In genomic region chr16:10974037-10974446, GRCm38 (mm10) we compare ENCODE assay signal across 8 mouse cellular contexts.
DNase-seq lines count a peak whose midpoint lies in the region; ATAC-seq lines count a peak whose summit lies in the region.

No protein-coding gene starts in this region.

- intact Hi-C loops in left cerebral cortex, postnatal 4 days (cut with DNase I) = no loop called here

- H3K27me3 ChIP-seq in hindbrain, embryonic 13.5 days = no peaks in the 10 kb centered on the region
- H3K27me3 ChIP-seq in hindbrain, embryonic 14.5 days (ENCODE audit: control insufficient read depth, insufficient read depth, low read length) = no peaks in the 10 kb centered on the region

- H3K27ac ChIP-seq in hindbrain, embryonic 13.5 days = no peak overlapping the region
- H3K27ac ChIP-seq in hindbrain, embryonic 14.5 days = no peak overlapping the region

- no peak for DNase-seq in hindbrain, embryonic 14.5 days (ENCODE audit: low spot score)
- DNase-seq in adrenal gland, postnatal 10 days = peak; percentile 79
- peak; percentile 79 for DNase-seq in gastrocnemius, postnatal 25 days
- peak; percentile 57 to 58 for DNase-seq in layer of hippocampus, adult 8-10 months (ENCODE audit: low spot score in 2 of 2)
- DNase-seq in skeletal muscle tissue, adult 2 months (ENCODE audit: low read depth, low spot score) = peak; percentile 69
- no peak for DNase-seq in left cerebral cortex, postnatal 4 days

- H3K9ac ChIP-seq in hindbrain, embryonic 13.5 days = peak overlapping the region; percentile 2; the same call in 1 of the 2 replicates
- no peak overlapping the region for H3K9ac ChIP-seq in hindbrain, embryonic 14.5 days

- no peaks in the 10 kb centered on the region for H3K36me3 ChIP-seq in hindbrain, embryonic 13.5 days
- H3K36me3 ChIP-seq in hindbrain, embryonic 14.5 days (replicated peaks; ENCODE audit: control insufficient read depth, insufficient read depth) = no peaks in the 10 kb centered on the region

- H3K4me2 ChIP-seq in hindbrain, embryonic 13.5 days = no peak overlapping the region
- no peak overlapping the region for H3K4me2 ChIP-seq in hindbrain, embryonic 14.5 days (replicated peaks)

- H3K4me3 ChIP-seq in hindbrain, embryonic 13.5 days = no peak overlapping the region
- H3K4me3 ChIP-seq in hindbrain, embryonic 14.5 days (replicated peaks; ENCODE audit: low read length) = no peak overlapping the region

- WGBS in hindbrain, embryonic 13.5 days = 18% methylated on average over 3 of the region's 3 CpGs
- 14% methylated on average over 3 of the region's 3 CpGs for WGBS in hindbrain, embryonic 14.5 days

- no peak for ATAC-seq in hindbrain, embryonic 13.5 days (ENCODE audit: low FRiP score)
- no peak for ATAC-seq in hindbrain, embryonic 14.5 days (ENCODE audit: low FRiP score)
- no peak for ATAC-seq in erythroblast, adult 5-6 weeks (replicated peaks; ENCODE audit: low FRiP score, poor library complexity, severe bottlenecking)

- H3K9me3 ChIP-seq in hindbrain, embryonic 13.5 days = no peaks in the 10 kb centered on the region
- 0 out of 2 replicates have a peak, but pooled peaks cover 4% of the 10 kb centered on the region for H3K9me3 ChIP-seq in hindbrain, embryonic 14.5 days (ENCODE audit: control insufficient read depth, low read length)

- peaks cover 16% of the 10 kb centered on the region for H3K4me1 ChIP-seq in hindbrain, embryonic 13.5 days (replicated peaks)
- H3K4me1 ChIP-seq in hindbrain, embryonic 14.5 days (replicated peaks; ENCODE audit: control insufficient read depth, insufficient read depth, low read length) = 0 out of 2 replicates have a peak, but pooled peaks cover 2% of the 10 kb centered on the region

Comparison
In these comparisons a context has a peak if more than half of its experiments do, and no peak if none do; other contexts are left out.
1. DNase-seq: peak in adrenal gland, postnatal 10 days (single experiment), gastrocnemius, postnatal 25 days (single experiment), layer of hippocampus, adult 8-10 months (2 of 2) and skeletal muscle tissue, adult 2 months (single experiment); none in hindbrain, embryonic 14.5 days (single experiment) and left cerebral cortex, postnatal 4 days (single experiment).